Mouse (Mus musculus): ENCODE measurements around the gene Ccdc177.

- no peak for TF ChIP-seq POLR2A (IDR thresholded peaks at IDR 0.05; ENCODE audit: low read depth, low read length)
- no peak for TF ChIP-seq CTCF (conservative IDR thresholded peaks at IDR 0.05; ENCODE audit: insufficient read depth, insufficient read length, low read depth, low read length)
These were observed 44.5 kb upstream of the Ccdc177 start for GRCm38 (mm10) chr12:80804861-80805428.
